Mouse (Mus musculus): Measurements from ENCODE around the gene H2al1h.
"Not testable (repeated sequence)": the region's sequence is repeated elsewhere in the genome, so short reads cannot be mapped to it uniquely, and the experiment has no call there.

The H2al1h gene

DNA sequence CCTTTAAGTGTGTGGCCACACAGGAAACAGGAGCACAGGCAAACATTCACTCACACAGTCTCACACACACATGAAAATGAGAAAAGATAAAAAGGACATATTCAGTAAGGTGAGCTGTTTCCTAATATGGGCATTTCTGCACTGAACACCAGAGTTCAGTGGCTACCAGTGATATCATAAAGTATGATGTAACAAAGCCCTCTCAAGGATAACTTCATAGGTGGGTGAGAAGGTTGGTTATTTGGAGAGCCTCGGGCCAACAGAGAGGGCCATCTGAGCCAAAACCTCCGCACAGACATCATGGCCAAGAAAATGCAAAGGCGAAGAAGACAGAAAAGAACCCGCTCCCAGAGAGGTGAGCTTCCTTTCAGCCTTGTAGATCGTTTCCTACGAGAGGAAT, at the start of gene H2al1h:
Gene H2al1h (plus strand): TSS at position 301 of the 400 bp plus-strand sequence.
- DNase-seq (ENCODE audit: low read depth, low spot score), result not testable (repeated sequence)

DNA sequence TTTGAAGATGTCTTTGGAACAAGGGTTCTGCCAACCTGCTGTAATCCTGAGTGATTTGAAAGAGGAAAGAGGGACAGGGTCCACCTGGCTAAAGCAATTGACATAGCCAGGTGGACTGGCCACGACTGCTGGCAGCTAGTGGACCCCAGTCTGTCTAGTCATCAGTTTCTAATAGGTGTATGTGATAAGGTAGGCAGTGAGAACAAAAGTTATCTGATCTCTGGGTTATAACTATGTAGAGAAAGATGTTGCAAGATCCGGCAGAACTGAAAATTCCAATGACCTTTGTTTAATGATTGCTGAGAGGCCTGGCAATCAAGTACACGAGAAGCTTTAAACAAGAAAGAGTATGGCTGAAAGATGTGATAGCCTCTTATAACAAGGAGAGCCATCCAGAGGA, 48.1 kb upstream of the H2al1h start:
- no peak for DNase-seq (ENCODE audit: low read depth, low spot score)

DNA sequence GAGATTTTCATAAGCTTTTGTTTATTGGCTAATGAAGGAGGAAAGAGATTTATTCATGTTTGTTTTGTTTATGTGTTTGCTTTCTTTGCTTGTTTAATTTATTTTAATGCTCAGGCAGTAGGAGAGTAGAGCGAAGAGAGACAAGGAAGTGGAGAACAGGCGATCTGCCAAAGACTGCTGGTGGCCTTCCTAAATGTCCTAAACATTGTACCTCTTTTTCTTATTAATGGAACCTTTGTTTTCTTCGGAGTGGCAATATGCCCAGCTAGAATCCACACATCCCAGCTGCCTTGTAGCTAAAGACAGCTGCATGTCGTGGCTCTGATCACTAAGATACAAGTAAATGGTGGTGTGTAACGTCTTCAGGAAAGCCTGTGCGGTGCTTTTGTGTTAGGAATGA, 44.2 kb upstream of the H2al1h start:
- DNase-seq (ENCODE audit: low read depth, low spot score), result no peak

DNA sequence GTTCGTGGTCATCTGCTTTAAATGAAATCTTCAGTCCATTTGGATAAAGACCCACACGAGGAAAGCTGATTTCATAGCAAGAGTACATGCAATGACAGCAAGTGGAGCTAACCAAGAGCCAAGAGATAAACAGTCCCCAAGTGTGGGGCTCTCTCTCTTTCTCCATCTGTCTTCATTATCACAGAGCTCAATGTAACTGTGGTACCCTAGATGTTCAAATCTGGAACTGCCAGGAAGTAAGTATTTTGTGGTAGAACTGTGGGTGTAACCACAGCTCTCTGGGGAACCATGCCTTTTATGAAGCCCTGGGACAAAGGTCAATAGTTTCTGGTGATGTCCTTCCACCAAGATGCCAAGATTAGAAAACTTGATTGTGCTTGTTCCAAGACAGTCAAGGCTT, 40.6 kb upstream of the H2al1h start:
- DNase-seq (ENCODE audit: low read depth, low spot score), result no peak

DNA sequence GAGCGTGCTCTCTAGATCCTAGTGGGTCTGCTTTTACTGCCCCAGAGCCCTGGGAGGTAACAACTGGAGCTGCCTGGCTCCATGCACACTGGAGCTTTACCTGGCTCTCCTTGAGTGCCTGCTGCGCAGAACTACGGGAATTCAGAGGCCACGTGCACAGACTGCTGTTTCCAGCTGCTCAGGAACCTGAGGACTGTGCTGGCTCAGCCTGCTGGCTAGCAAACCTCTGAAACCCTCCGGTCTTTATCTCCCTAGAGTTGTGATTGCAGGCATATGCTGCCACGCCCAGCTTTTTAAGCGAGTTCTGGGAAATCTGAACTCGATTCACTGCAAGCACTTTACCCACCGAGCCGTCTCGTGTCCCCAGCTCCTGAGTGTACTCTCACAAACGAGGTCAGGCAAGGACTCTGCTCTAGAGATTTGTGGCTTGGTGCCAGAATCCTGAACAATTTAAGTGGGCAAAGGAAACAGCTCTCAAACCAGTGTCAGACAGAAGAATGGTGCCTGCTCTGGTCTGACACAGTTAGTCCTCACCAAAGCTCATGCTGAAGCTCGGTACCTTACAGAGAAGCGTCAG, 32.9 kb upstream of the H2al1h start:
- peak; percentile 2 for DNase-seq (ENCODE audit: low read depth, low spot score)

DNA sequence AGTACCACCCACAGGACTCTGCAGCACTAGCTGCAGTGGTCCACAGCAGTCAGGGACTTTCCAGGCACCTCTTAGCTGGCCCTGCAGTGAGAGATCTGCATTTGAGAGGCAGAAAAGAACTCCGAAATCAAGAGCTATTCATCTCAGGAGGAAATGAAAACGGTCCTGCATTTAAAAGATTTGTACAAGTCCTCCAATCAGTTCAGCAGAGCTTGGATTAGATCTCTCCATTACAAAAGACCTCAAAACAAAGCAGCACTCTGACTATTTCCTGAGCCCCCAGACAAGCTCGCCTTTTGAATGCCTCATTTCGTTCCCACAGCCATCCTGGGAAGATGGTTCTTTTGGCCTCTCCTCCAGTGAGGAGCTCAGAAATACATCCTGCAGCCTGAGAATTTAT, 32.0 kb upstream of the H2al1h start:
- DNase-seq (ENCODE audit: low read depth, low spot score), result peak; percentile 70

DNA sequence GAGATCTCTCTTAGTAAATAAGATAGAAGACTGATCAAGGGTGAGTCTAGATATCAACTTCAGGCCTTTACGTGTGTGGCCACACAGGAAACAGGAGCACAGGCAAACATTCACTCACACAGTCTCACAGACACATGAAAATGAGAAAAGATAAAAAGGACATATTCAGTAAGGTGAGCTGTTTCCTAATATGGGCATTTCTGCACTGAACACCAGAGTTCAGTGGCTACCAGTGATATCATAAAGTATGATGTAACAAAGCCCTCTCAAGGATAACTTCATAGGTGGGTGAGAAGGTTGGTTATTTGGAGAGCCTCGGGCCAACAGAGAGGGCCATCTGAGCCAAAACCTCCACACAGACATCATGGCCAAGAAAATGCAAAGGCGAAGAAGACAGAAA, 22.3 kb upstream of the H2al1h start, which contains the start of gene H2al1a:
Gene H2al1a (plus strand): TSS at position 301 of the 400 bp plus-strand sequence.
- DNase-seq (ENCODE audit: low read depth, low spot score), result not testable (repeated sequence)

DNA sequence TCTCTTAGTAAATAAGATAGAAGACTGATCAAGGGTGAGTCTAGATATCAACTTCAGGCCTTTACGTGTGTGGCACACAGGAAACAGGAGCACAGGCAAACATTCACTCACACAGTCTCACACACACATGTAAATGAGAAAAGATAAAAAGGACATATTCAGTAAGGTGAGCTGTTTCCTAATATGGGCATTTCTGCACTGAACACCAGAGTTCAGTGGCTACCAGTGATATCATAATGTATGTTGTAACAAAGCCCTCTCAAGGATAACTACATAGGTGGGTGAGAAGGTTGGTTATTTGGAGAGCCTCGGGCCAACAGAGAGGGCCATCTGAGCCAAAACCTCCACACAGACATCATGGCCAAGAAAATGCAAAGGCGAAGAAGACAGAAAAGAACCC, 19.2 kb upstream of the H2al1h start, which contains the start of gene H2al1b:
Gene H2al1b (plus strand): TSS at position 301 of the 400 bp plus-strand sequence.
- DNase-seq (ENCODE audit: low read depth, low spot score), result not testable (repeated sequence)

DNA sequence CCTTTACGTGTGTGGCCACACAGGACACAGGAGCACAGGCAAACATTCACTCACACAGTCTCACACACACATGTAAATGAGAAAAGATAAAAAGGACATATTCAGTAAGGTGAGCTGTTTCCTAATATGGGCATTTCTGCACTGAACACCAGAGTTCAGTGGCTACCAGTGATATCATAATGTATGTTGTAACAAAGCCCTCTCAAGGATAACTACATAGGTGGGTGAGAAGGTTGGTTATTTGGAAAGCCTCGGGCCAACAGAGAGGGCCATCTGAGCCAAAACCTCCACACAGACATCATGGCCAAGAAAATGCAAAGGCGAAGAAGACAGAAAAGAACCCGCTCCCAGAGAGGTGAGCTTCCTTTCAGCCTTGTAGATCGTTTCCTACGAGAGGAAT, 15.9 kb upstream of the H2al1h start, which contains the start of gene H2al1c:
Gene H2al1c (plus strand): TSS at position 301 of the 400 bp plus-strand sequence.
- DNase-seq (ENCODE audit: low read depth, low spot score), result not testable (repeated sequence)

DNA sequence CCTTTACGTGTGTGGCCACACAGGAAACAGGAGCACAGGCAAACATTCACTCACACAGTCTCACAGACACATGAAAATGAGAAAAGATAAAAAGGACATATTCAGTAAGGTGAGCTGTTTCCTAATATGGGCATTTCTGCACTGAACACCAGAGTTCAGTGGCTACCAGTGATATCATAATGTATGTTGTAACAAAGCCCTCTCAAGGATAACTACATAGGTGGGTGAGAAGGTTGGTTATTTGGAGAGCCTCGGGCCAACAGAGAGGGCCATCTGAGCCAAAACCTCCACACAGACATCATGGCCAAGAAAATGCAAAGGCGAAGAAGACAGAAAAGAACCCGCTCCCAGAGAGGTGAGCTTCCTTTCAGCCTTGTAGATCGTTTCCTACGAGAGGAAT, 12.8 kb upstream of the H2al1h start, which contains the start of gene H2al1d:
Gene H2al1d (plus strand): TSS at position 301 of the 400 bp plus-strand sequence.
- DNase-seq (ENCODE audit: low read depth, low spot score), result not testable (repeated sequence)

DNA sequence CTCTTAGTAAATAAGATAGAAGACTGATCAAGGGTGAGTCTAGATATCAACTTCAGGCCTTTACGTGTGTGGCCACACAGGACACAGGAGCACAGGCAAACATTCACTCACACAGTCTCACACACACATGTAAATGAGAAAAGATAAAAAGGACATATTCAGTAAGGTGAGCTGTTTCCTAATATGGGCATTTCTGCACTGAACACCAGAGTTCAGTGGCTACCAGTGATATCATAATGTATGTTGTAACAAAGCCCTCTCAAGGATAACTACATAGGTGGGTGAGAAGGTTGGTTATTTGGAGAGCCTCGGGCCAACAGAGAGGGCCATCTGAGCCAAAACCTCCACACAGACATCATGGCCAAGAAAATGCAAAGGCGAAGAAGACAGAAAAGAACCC, 9.7 kb upstream of the H2al1h start, which contains the start of gene H2al1e:
Gene H2al1e (plus strand): TSS at position 301 of the 400 bp plus-strand sequence.
- not testable (repeated sequence) for DNase-seq (ENCODE audit: low read depth, low spot score)

DNA sequence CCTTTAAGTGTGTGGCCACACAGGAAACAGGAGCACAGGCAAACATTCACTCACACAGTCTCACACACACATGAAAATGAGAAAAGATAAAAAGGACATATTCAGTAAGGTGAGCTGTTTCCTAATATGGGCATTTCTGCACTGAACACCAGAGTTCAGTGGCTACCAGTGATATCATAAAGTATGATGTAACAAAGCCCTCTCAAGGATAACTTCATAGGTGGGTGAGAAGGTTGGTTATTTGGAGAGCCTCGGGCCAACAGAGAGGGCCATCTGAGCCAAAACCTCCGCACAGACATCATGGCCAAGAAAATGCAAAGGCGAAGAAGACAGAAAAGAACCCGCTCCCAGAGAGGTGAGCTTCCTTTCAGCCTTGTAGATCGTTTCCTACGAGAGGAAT, 6.4 kb upstream of the H2al1h start, which contains the start of gene H2al1f:
Gene H2al1f (plus strand): TSS at position 301 of the 400 bp plus-strand sequence.
- DNase-seq (ENCODE audit: low read depth, low spot score), result not testable (repeated sequence)

DNA sequence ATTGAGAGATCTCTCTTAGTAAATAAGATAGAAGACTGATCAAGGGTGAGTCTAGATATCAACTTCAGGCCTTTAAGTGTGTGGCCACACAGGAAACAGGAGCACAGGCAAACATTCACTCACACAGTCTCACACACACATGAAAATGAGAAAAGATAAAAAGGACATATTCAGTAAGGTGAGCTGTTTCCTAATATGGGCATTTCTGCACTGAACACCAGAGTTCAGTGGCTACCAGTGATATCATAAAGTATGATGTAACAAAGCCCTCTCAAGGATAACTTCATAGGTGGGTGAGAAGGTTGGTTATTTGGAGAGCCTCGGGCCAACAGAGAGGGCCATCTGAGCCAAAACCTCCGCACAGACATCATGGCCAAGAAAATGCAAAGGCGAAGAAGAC, 3.3 kb upstream of the H2al1h start, which contains the start of gene H2al1g:
Gene H2al1g (plus strand): TSS at position 301 of the 400 bp plus-strand sequence.
- DNase-seq (ENCODE audit: low read depth, low spot score), result not testable (repeated sequence)

DNA sequence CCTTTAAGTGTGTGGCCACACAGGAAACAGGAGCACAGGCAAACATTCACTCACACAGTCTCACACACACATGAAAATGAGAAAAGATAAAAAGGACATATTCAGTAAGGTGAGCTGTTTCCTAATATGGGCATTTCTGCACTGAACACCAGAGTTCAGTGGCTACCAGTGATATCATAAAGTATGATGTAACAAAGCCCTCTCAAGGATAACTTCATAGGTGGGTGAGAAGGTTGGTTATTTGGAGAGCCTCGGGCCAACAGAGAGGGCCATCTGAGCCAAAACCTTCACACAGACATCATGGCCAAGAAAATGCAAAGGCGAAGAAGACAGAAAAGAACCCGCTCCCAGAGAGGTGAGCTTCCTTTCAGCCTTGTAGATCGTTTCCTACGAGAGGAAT, 3.1 kb downstream of the H2al1h start, which contains the start of gene H2al1i:
Gene H2al1i (plus strand): TSS at position 301 of the 400 bp plus-strand sequence.
- DNase-seq (ENCODE audit: low read depth, low spot score), result not testable (repeated sequence)

DNA sequence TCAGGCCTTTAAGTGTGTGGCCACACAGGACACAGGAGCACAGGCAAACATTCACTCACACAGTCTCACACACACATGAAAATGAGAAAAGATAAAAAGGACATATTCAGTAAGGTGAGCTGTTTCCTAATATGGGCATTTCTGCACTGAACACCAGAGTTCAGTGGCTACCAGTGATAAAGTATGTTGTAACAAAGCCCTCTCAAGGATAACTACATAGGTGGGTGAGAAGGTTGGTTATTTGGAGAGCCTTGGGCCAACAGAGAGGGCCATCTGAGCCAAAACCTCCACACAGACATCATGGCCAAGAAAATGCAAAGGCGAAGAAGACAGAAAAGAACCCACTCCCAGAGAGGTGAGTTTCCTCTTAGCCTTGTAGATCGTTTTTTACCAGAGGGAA, 6.2 kb downstream of the H2al1h start, which contains the start of gene H2al1j:
Gene H2al1j (plus strand): TSS at position 301 of the 400 bp plus-strand sequence.
- DNase-seq (ENCODE audit: low read depth, low spot score), result not testable (repeated sequence)

DNA sequence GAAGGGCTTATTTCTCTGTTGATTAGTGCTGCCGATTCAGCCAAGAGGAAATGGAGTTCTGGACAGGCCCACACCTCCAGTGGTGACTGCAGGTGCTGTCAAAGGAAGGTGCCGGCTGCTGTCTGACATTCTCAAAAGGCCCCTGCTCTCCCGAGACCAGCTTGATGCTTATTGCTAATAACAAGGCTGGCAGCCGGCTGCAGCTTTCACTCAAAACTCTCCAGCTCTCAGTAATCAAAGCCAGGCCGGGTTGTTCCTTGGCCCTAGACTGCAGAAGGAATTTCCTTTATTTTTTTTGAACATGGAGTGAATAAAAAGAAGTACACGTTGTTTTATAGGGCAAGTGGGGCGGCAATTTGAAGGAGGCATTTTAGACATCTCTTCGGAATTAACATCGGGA, 24.5 kb downstream of the H2al1h start:
- no peak for DNase-seq (ENCODE audit: low read depth, low spot score)

DNA sequence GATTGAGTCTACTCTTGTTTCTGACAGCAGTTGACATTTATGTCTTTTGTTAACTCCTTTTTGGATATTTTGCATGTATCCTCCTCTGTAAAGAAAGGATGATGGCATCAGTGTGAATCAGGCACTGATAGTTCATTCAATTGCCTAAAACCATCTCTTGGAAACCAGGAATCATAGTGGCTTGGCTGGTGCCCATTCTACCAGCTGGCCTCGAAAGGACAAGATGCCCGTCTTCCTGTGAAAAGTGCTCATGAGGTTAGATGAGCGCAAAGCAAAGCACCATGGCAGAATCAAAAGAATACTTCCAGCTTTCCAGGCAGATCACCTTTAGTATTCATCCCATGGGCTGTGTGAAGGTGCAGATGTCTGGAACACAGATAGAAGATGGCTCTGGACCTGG, 25.5 kb downstream of the H2al1h start:
- DNase-seq (ENCODE audit: low read depth, low spot score), result no peak

DNA sequence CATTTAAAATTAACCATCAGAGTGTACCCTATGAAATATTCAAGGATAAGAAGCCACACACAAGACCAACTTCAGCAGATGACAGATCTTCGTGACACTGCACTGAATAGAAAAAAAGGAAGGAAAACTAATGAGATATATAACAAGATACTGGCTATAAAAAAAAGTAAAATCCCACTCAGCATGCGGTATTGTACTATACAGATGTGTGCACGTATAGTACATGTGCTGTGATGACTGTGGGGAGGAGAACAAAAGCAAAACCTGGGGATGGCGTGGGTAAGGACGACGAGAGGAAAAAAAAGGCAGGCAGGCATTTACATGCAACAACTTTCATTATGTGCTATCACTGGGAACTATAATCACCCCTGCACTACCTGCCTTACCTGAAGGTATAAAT, 39.5 kb downstream of the H2al1h start:
- DNase-seq (ENCODE audit: low read depth, low spot score), result no peak

DNA sequence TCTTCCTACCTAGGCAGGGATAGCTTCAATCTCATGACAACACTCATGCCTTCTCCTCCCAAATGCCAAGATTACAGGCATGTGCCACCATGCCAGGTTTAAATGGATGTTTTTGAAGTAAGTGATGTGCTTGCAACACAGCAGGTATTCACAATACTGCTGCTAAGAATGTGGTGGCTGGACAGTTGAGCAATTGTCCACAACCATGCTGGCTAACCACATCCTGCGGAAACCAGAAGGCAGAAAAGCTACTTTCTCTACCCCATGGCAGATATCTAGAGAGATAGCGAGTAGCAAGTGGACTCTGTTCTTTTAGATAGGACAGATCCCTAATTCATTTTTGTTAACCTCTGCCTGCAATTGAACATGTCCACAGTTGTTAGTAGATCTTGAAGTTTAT, 40.0 kb downstream of the H2al1h start:
- no peak for DNase-seq (ENCODE audit: low read depth, low spot score)

DNA sequence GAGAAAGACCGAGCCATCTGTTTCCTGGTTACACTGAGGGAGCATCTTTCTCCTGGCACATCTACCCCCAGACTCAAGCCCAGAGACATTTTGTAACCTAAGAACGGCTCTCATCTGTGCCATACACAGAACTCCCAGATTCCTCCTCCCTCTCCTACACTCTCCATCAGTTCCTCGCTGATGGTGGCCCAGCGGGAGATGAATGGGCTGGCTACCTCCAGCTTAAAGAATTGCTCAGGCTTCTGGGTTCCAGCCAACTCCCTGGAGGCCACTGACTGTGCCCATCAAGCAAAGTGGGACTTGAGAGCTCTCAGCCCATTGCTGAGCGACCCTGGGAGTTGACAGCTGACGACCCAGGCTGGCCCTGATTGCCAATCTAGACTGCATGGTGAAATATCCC, 42.6 kb downstream of the H2al1h start:
- DNase-seq (ENCODE audit: low read depth, low spot score), result no peak

DNA sequence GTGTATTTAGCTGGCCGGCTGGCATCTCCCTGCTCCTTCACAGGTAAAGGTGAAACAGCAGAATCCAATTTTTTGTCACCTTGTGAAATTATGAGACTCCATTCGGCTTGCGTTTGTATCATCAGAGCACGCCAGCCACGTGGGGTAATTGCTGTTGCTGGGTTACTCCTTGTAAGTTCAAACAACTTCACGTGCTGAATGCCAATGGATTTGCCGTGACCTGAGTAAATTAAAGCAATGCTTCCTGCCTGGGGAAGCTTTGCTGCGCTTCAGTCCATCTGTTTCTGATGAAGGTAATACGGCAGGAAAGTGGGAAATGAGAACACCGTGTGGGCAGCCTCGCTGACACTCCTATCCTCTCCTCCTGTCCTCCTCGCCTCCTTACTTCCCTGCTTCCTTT, 43.9 kb downstream of the H2al1h start:
- DNase-seq (ENCODE audit: low read depth, low spot score), result no peak
